Comparison of ENCODE assay signal across 8 mouse cellular contexts in genomic region chr7:48881971-48882609, GRCm38 (mm10). TPM values are rescaled to one million over a fixed set of nuclear protein-coding genes. Genes with fewer than 3 reads are reported as not detected.
DNase-seq lines count a peak whose midpoint lies in the region; ATAC-seq and TF ChIP-seq lines count a peak whose summit lies in the region.

No protein-coding gene starts in this region.

- no peak overlapping the region for H3K27ac ChIP-seq in hindbrain, embryonic 13.5 days
- no peak overlapping the region for H3K27ac ChIP-seq in lung, postnatal 0 days (ENCODE audit: low read length)
- H3K27ac ChIP-seq in small intestine, adult 2 months (ENCODE audit: insufficient read depth, low read depth, low read length): peak overlapping the region; percentile 57

- TF ChIP-seq POLR2A in small intestine, adult 2 months (IDR thresholded peaks at IDR 0.05; ENCODE audit: low read depth, low read length): no peak

- H3K4me3 ChIP-seq in hindbrain, embryonic 13.5 days: peak overlapping the region; percentile 69
- H3K4me3 ChIP-seq in lung, postnatal 0 days (ENCODE audit: low read depth, low read length): peak overlapping the region; percentile 84
- H3K4me3 ChIP-seq in small intestine, adult 2 months (ENCODE audit: low read depth, low read length): peak overlapping the region; percentile 84

- peak overlapping the region; percentile 51; the same call in 1 of the 2 replicates for H3K9ac ChIP-seq in hindbrain, embryonic 13.5 days
- H3K9ac ChIP-seq in lung, postnatal 0 days (replicated peaks; ENCODE audit: low read depth): 0 out of 2 replicates have a peak overlapping the region, but pooled peaks have one; percentile 13

- 2% methylated on average over 28 of the region's 28 CpGs for WGBS in hindbrain, embryonic 13.5 days
- 1% methylated on average over 28 of the region's 28 CpGs for WGBS in lung, postnatal 0 days
- WGBS in small intestine, adult 2 months: 1% methylated on average over 28 of the region's 28 CpGs

- peak; percentile 95 for DNase-seq in heart, adult 11 months
- no peak for DNase-seq in heart, adult 8-10 months (ENCODE audit: low spot score)
- DNase-seq in embryo, embryonic 9.5 days (ENCODE audit: extremely low spot score): peak; percentile 49
- DNase-seq in lung, postnatal 0 days (ENCODE audit: low spot score): peak; percentile 58
- DNase-seq in adrenal gland, postnatal 36 days: no peak
- DNase-seq in gastrocnemius, postnatal 25 days: no peak

- no peak for ATAC-seq in hindbrain, embryonic 13.5 days (ENCODE audit: low FRiP score)
- no peak for ATAC-seq in lung, postnatal 0 days

- TF ChIP-seq EP300 in lung, postnatal 0 days (IDR thresholded peaks at IDR 0.05): no peak

- H3K27me3 ChIP-seq in hindbrain, embryonic 13.5 days: peaks cover 46% of the 10 kb centered on the region
- H3K27me3 ChIP-seq in lung, postnatal 0 days (replicated peaks; ENCODE audit: insufficient read depth, low read length): no peaks in the 10 kb centered on the region
- 0 out of 2 replicates have a peak, but pooled peaks cover 2% of the 10 kb centered on the region for H3K27me3 ChIP-seq in small intestine, adult 2 months (ENCODE audit: control insufficient read depth, insufficient read depth, low read length)

- no peaks in the 10 kb centered on the region for H3K36me3 ChIP-seq in hindbrain, embryonic 13.5 days
- H3K36me3 ChIP-seq in lung, postnatal 0 days (ENCODE audit: insufficient read depth, low read length): no peaks in the 10 kb centered on the region
- H3K36me3 ChIP-seq in small intestine, adult 2 months (ENCODE audit: control insufficient read depth, insufficient read depth, low read length): no peaks in the 10 kb centered on the region

- H3K4me2 ChIP-seq in hindbrain, embryonic 13.5 days: peak overlapping the region; percentile 100
- H3K4me2 ChIP-seq in lung, postnatal 0 days (replicated peaks; ENCODE audit: low read depth, low read length): peak overlapping the region; percentile 100

- no peak for TF ChIP-seq CTCF in lung, postnatal 0 days (IDR thresholded peaks at IDR 0.05)
- no peak for TF ChIP-seq CTCF in small intestine, adult 2 months (IDR thresholded peaks at IDR 0.05; ENCODE audit: extremely low read depth, insufficient read length, insufficient replicate concordance, low read depth, low read length)

- no peaks in the 10 kb centered on the region for H3K9me3 ChIP-seq in hindbrain, embryonic 13.5 days
- no peaks in the 10 kb centered on the region for H3K9me3 ChIP-seq in lung, postnatal 0 days (ENCODE audit: low read length)

- H3K4me1 ChIP-seq in hindbrain, embryonic 13.5 days (replicated peaks): peaks cover 24% of the 10 kb centered on the region
- H3K4me1 ChIP-seq in lung, postnatal 0 days (ENCODE audit: insufficient read depth, low read depth, low read length): peaks cover 6% of the 10 kb centered on the region
- H3K4me1 ChIP-seq in small intestine, adult 2 months (ENCODE audit: control insufficient read depth, insufficient read depth, insufficient read length, low read length): peaks cover 12% of the 10 kb centered on the region; the same call in 1 of the 2 replicates

RNA-seq across cellular contexts. Expression of gene E2f8, which starts 0.7 kb away (rescaled TPM):
- total RNA-seq in heart, adult 8-10 months (2022): 1 to 10 TPM in 3 of 4 experiments, under 1 TPM in 1; 0.87 to 2.1 (median 1.2) TPM
- 3.4 and 4.0 TPM in 2 replicates for polyA plus RNA-seq in hindbrain, embryonic 13.5 days (2015; fragmentation: Nextera tagmentation; extraction: Ambion mirVana)
- 0.93 and 1.5 TPM in 2 replicates for polyA plus RNA-seq in lung, postnatal 0 days (2015; fragmentation: Nextera tagmentation; extraction: Ambion mirVana)
- 2.4 and 4.8 TPM in 2 replicates for polyA plus RNA-seq in small intestine, adult 2 months (2012; rRNA removed)
- total RNA-seq in adrenal gland, postnatal 36 days (2021): 1 to 10 TPM; 1.9 to 2.2 TPM
- under 1 TPM; 0.33 to 0.67 TPM for total RNA-seq in gastrocnemius, postnatal 25 days (2021)

RNA-seq across cellular contexts. Expression of gene Nav2, which starts 26.4 kb away (rescaled TPM):
- total RNA-seq in heart, adult 8-10 months (2022): 10 to 100 TPM; 31.3 to 55.8 (median 41.0) TPM
- polyA plus RNA-seq in hindbrain, embryonic 13.5 days (2015; fragmentation: Nextera tagmentation; extraction: Ambion mirVana): 22.4 and 24.2 TPM in 2 replicates
- 22.4 and 25.8 TPM in 2 replicates for polyA plus RNA-seq in lung, postnatal 0 days (2015; fragmentation: Nextera tagmentation; extraction: Ambion mirVana)
- polyA plus RNA-seq in small intestine, adult 2 months (2012; rRNA removed): 6.4 and 8.5 TPM in 2 replicates
- total RNA-seq in adrenal gland, postnatal 36 days (2021): 1 to 10 TPM; 6.4 to 8.7 TPM
- total RNA-seq in gastrocnemius, postnatal 25 days (2021): 10 to 100 TPM; 29.5 to 30.0 TPM

RNA-seq across cellular contexts. Expression of gene Csrp3, which starts 34.3 kb away (rescaled TPM):
- total RNA-seq in heart, adult 8-10 months (2022): 1,000 to 10,000 TPM; 2,121 to 2,549 (median 2,255) TPM
- 1.4 and 2.2 TPM in 2 replicates for polyA plus RNA-seq in hindbrain, embryonic 13.5 days (2015; fragmentation: Nextera tagmentation; extraction: Ambion mirVana)
- polyA plus RNA-seq in lung, postnatal 0 days (2015; fragmentation: Nextera tagmentation; extraction: Ambion mirVana): 32.0 and 42.2 TPM in 2 replicates
- polyA plus RNA-seq in small intestine, adult 2 months (2012; rRNA removed): not detected in 2 replicates
- not detected for total RNA-seq in adrenal gland, postnatal 36 days (2021)
- 1,000 to 10,000 TPM in 1 of 2 experiments, 100 to 1,000 TPM in 1; 118 to 1,199 TPM for total RNA-seq in gastrocnemius, postnatal 25 days (2021)

Comparison
In these comparisons a context has a peak if more than half of its experiments do, and no peak if none do; other contexts are left out.
1. DNase-seq: peak in heart, adult 11 months (single experiment), embryo, embryonic 9.5 days (single experiment) and lung, postnatal 0 days (single experiment); none in heart, adult 8-10 months (single experiment), adrenal gland, postnatal 36 days (0 of 2) and gastrocnemius, postnatal 25 days (single experiment).
2. RNA of gene Csrp3, which starts 34.3 kb away (total RNA-seq): 2,121 to 2,549 TPM in heart, adult 8-10 months and 118 to 1,199 TPM in gastrocnemius, postnatal 25 days; not detected in adrenal gland, postnatal 36 days; every median in the first group is over 100 times any median in the second.
3. Peak in every context shown above with its lines, with median percentiles within 50 percentile points of each other: H3K4me3 ChIP-seq.